Mouse (Mus musculus): ENCODE measurements at regions not wholly inside any gene's neighbourhood (a gene's known extent, or its start where the extent isn't known, plus 50 kb on each side); places are given as distances from the start of the nearest gene placed in this dataset.

- Histone ChIP-seq H3K4me3 (replicated peaks) (no peak overlapping the region), H3K27me3 (no peaks in the 10 kb centered on the region), H3K4me1 (replicated peaks) (0 out of 2 replicates have a peak, but pooled peaks cover 2% of the 10 kb centered on the region), H3K36me3 (replicated peaks) (no peaks in the 10 kb centered on the region), H3K27ac (replicated peaks) (no peak overlapping the region), H3K9ac (no peak overlapping the region), H3K9me3 (replicated peaks) (no peaks in the 10 kb centered on the region), H3K4me2 (no peak overlapping the region)
- ATAC-seq (ENCODE audit: insufficient read depth) = no peak
These were observed 188.8 kb upstream of the Tank start for GRCm38 (mm10) chr2:61389622-61390021.

- H3K9ac ChIP-seq = no peak overlapping the region
- 0 out of 2 replicates have a peak, but pooled peaks cover 2% of the 10 kb centered on the region for H3K4me1 ChIP-seq (replicated peaks)
- H3K4me2 ChIP-seq = no peak overlapping the region
- no peaks in the 10 kb centered on the region for H3K36me3 ChIP-seq (replicated peaks)
- WGBS (ENCODE audit: insufficient replicate concordance) = 16% methylated on average over 1 of the region's 1 CpGs
- no peak overlapping the region for H3K4me3 ChIP-seq (replicated peaks)
- 0 out of 2 replicates have a peak, but pooled peaks have one; percentile 31 for ATAC-seq (ENCODE audit: insufficient read depth)
- no peak overlapping the region for H3K27ac ChIP-seq (replicated peaks)
- no peaks in the 10 kb centered on the region for H3K9me3 ChIP-seq (replicated peaks)
- H3K27me3 ChIP-seq = no peaks in the 10 kb centered on the region
These were observed 189.2 kb upstream of the Tank start for GRCm38 (mm10) chr2:61389207-61389606.

GRCm38 (mm10) chr2:61387561-61387960, 190.8 kb upstream of the Tank start:
- Histone ChIP-seq H3K4me3 (replicated peaks) (no peak overlapping the region), H3K4me1 (replicated peaks) (0 out of 2 replicates have a peak, but pooled peaks cover 2% of the 10 kb centered on the region), H3K36me3 (replicated peaks) (no peaks in the 10 kb centered on the region)

GRCm38 (mm10) chr2:61386966-61387365, 191.4 kb upstream of the Tank start:
- no peaks in the 10 kb centered on the region for H3K36me3 ChIP-seq (replicated peaks)
- no peak for ATAC-seq (ENCODE audit: insufficient read depth)
- no peak overlapping the region for H3K27ac ChIP-seq (replicated peaks)
- H3K4me2 ChIP-seq = no peak overlapping the region
- H3K9me3 ChIP-seq (replicated peaks) = no peaks in the 10 kb centered on the region
- H3K27me3 ChIP-seq = no peaks in the 10 kb centered on the region
- no peak overlapping the region for H3K4me3 ChIP-seq (replicated peaks)
- WGBS (ENCODE audit: insufficient replicate concordance) = 9% methylated on average over 5 of the region's 5 CpGs
- no peak overlapping the region for H3K9ac ChIP-seq
- 0 out of 2 replicates have a peak, but pooled peaks cover 2% of the 10 kb centered on the region for H3K4me1 ChIP-seq (replicated peaks)

More at GRCm38 (mm10) chr2:61387561-61387960, 190.8 kb upstream of the Tank start:
- 22% methylated on average over 5 of the region's 5 CpGs for WGBS (ENCODE audit: insufficient replicate concordance)
- H3K27ac ChIP-seq (replicated peaks) = no peak overlapping the region
- no peak for ATAC-seq (ENCODE audit: insufficient read depth)
- no peaks in the 10 kb centered on the region for H3K9me3 ChIP-seq (replicated peaks)
- no peaks in the 10 kb centered on the region for H3K27me3 ChIP-seq
- no peak overlapping the region for H3K9ac ChIP-seq
- no peak overlapping the region for H3K4me2 ChIP-seq

- Histone ChIP-seq H3K36me3 (replicated peaks) (no peaks in the 10 kb centered on the region), H3K4me3 (replicated peaks) (no peak overlapping the region), H3K9me3 (replicated peaks) (no peaks in the 10 kb centered on the region), H3K4me2 (no peak overlapping the region), H3K9ac (no peak overlapping the region), H3K4me1 (replicated peaks) (0 out of 2 replicates have a peak, but pooled peaks cover 2% of the 10 kb centered on the region), H3K27ac (replicated peaks) (no peak overlapping the region), H3K27me3 (no peaks in the 10 kb centered on the region)
- ATAC-seq (ENCODE audit: insufficient read depth) = no peak
- 58% methylated on average over 6 of the region's 6 CpGs for WGBS (ENCODE audit: insufficient replicate concordance)
These were observed 193.9 kb upstream of the Tank start for GRCm38 (mm10) chr2:61384467-61384866.

- H3K4me1 ChIP-seq (replicated peaks) = no peaks in the 10 kb centered on the region
- H3K9ac ChIP-seq = no peak overlapping the region
- ATAC-seq (ENCODE audit: insufficient read depth) = no peak
- no peak overlapping the region for H3K27ac ChIP-seq (replicated peaks)
- no peak overlapping the region for H3K4me2 ChIP-seq
- H3K9me3 ChIP-seq (replicated peaks) = no peaks in the 10 kb centered on the region
- no peaks in the 10 kb centered on the region for H3K27me3 ChIP-seq
- WGBS (ENCODE audit: insufficient replicate concordance) = 72% methylated on average over 1 of the region's 1 CpGs
- H3K4me3 ChIP-seq (replicated peaks) = no peak overlapping the region
- H3K36me3 ChIP-seq (replicated peaks) = no peaks in the 10 kb centered on the region
These were observed 194.6 kb upstream of the Tank start for GRCm38 (mm10) chr2:61383744-61384295.

- no peak overlapping the region for H3K27ac ChIP-seq (replicated peaks)
- no peak overlapping the region for H3K4me3 ChIP-seq (replicated peaks)
- no peak overlapping the region for H3K9ac ChIP-seq
- H3K4me1 ChIP-seq (replicated peaks) = no peaks in the 10 kb centered on the region
- H3K4me2 ChIP-seq = no peak overlapping the region
- H3K36me3 ChIP-seq (replicated peaks) = no peaks in the 10 kb centered on the region
- no peaks in the 10 kb centered on the region for H3K9me3 ChIP-seq (replicated peaks)
- no peak for ATAC-seq (ENCODE audit: insufficient read depth)
- 45% methylated on average over 5 of the region's 5 CpGs for WGBS (ENCODE audit: insufficient replicate concordance)
- H3K27me3 ChIP-seq = no peaks in the 10 kb centered on the region
These were observed 199.3 kb upstream of the Tank start for GRCm38 (mm10) chr2:61379076-61379475.

GRCm38 (mm10) chr2:61378297-61378696, 200.1 kb upstream of the Tank start:
- Histone ChIP-seq H3K9ac (no peak overlapping the region), H3K9me3 (replicated peaks) (no peaks in the 10 kb centered on the region), H3K4me1 (replicated peaks) (no peaks in the 10 kb centered on the region), H3K4me2 (no peak overlapping the region), H3K36me3 (replicated peaks) (no peaks in the 10 kb centered on the region), H3K27me3 (no peaks in the 10 kb centered on the region), H3K27ac (replicated peaks) (no peak overlapping the region), H3K4me3 (replicated peaks) (no peak overlapping the region)
- WGBS (ENCODE audit: insufficient replicate concordance) = 53% methylated on average over 5 of the region's 5 CpGs
- no peak for ATAC-seq (ENCODE audit: insufficient read depth)

GRCm38 (mm10) chr2:61377756-61378155, 200.6 kb upstream of the Tank start:
- H3K4me1 ChIP-seq (replicated peaks) = no peaks in the 10 kb centered on the region
- no peak overlapping the region for H3K4me2 ChIP-seq
- no peaks in the 10 kb centered on the region for H3K36me3 ChIP-seq (replicated peaks)
- WGBS (ENCODE audit: insufficient replicate concordance) = 80% methylated on average over 8 of the region's 8 CpGs
- ATAC-seq (ENCODE audit: insufficient read depth) = no peak
- no peak overlapping the region for H3K27ac ChIP-seq (replicated peaks)
- H3K9me3 ChIP-seq (replicated peaks) = no peaks in the 10 kb centered on the region
- no peak overlapping the region for H3K4me3 ChIP-seq (replicated peaks)
- H3K27me3 ChIP-seq = no peaks in the 10 kb centered on the region
- H3K9ac ChIP-seq = no peak overlapping the region

GRCm38 (mm10) chr2:61362606-61363005, 215.8 kb upstream of the Tank start:
- WGBS (ENCODE audit: insufficient replicate concordance) = 72% methylated on average over 4 of the region's 4 CpGs

GRCm38 (mm10) chr2:61361394-61361793, 217.0 kb upstream of the Tank start:
- WGBS (ENCODE audit: insufficient replicate concordance) = 49% methylated on average over 2 of the region's 2 CpGs
- no peak overlapping the region for H3K9ac ChIP-seq
- no peaks in the 10 kb centered on the region for H3K4me1 ChIP-seq (replicated peaks)
- no peaks in the 10 kb centered on the region for H3K9me3 ChIP-seq (replicated peaks)
- ATAC-seq (ENCODE audit: insufficient read depth) = no peak
- no peak overlapping the region for H3K4me2 ChIP-seq
- no peaks in the 10 kb centered on the region for H3K27me3 ChIP-seq
- H3K27ac ChIP-seq (replicated peaks) = no peak overlapping the region
- H3K36me3 ChIP-seq (replicated peaks) = no peaks in the 10 kb centered on the region
- H3K4me3 ChIP-seq (replicated peaks) = no peak overlapping the region

More at GRCm38 (mm10) chr2:61362606-61363005, 215.8 kb upstream of the Tank start:
- no peaks in the 10 kb centered on the region for H3K27me3 ChIP-seq
- no peak overlapping the region for H3K4me2 ChIP-seq
- no peak overlapping the region for H3K4me3 ChIP-seq (replicated peaks)
- no peak overlapping the region for H3K27ac ChIP-seq (replicated peaks)
- H3K9ac ChIP-seq = no peak overlapping the region
- no peaks in the 10 kb centered on the region for H3K9me3 ChIP-seq (replicated peaks)
- H3K36me3 ChIP-seq (replicated peaks) = no peaks in the 10 kb centered on the region
- no peak for ATAC-seq (ENCODE audit: insufficient read depth)
- no peaks in the 10 kb centered on the region for H3K4me1 ChIP-seq (replicated peaks)

- Histone ChIP-seq H3K27ac (replicated peaks) (no peak overlapping the region), H3K4me1 (replicated peaks) (no peaks in the 10 kb centered on the region), H3K4me3 (replicated peaks) (no peak overlapping the region), H3K9me3 (replicated peaks) (no peaks in the 10 kb centered on the region), H3K4me2 (no peak overlapping the region), H3K36me3 (replicated peaks) (no peaks in the 10 kb centered on the region), H3K27me3 (no peaks in the 10 kb centered on the region), H3K9ac (no peak overlapping the region)
- no peak for ATAC-seq (ENCODE audit: insufficient read depth)
- WGBS (ENCODE audit: insufficient replicate concordance) = 57% methylated on average over 8 of the region's 8 CpGs
These were observed 224.3 kb upstream of the Tank start for GRCm38 (mm10) chr2:61354104-61354503.
